Mouse (Mus musculus) 3134 (cell line): Measurements from ENCODE around the gene Fnbp1.

ENCODE experiments used
- DNase-seq: peaks from one replicate; pipeline ENCODE4 v3.0.0-alpha.2; 2011; ENCODE audit warnings: low spot score; ENCODE audit not compliant: insufficient read length; ENCODE audit errors: extremely low read depth

Fnbp1 gene

DNA sequence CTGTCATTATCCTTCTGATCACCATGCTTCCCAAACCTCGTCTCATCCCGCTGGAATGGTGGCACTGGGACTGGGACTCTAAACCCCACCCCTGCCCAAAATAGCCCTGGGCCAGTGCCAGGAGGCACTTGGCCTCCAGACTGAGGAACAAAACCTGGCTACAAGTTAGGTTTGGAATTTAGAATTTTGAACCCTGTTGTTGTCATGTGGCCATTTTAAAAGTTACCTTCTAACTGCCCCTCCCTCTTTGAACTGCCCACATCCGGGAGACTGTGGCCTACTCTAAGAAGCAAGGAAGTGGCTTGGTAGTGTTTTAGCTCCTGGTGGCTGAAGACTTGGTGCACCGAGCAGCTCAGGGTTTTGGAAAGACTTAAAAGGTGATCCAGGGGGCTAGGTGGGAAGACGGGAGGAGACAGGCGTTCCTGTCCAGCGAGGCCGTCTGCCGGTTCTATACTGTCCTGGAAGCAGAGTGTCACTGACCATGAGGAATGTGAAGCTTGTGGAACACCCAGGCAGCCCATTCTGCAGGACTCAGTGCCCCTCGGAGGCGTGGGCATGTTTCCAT is 146.3 kb downstream of the Fnbp1 start:
- peak; percentile 70 for DNase-seq

DNA sequence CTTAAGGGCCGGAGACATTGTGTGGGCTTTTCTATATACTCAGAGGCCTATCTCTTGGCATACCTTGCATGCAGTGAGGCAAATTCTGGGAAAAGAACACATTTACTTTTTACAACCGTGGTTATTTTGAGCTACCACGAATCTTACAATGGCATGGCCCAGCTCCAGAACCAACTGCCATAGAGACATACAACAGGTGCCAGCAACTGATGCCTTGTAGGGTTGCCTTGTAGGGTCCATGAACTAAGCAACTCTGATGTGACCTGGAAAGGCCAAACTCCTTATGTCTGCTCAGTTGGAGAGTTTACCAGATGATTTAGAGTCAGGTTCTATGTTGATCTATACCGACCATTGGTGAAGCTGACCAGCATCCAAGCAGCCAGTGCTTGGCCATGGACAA is 147.0 kb downstream of the Fnbp1 start:
- no peak for DNase-seq

GRCm38 (mm10) chr2:30990221-30990620 is 151.6 kb downstream of the Fnbp1 start:
- DNase-seq = no peak

DNA sequence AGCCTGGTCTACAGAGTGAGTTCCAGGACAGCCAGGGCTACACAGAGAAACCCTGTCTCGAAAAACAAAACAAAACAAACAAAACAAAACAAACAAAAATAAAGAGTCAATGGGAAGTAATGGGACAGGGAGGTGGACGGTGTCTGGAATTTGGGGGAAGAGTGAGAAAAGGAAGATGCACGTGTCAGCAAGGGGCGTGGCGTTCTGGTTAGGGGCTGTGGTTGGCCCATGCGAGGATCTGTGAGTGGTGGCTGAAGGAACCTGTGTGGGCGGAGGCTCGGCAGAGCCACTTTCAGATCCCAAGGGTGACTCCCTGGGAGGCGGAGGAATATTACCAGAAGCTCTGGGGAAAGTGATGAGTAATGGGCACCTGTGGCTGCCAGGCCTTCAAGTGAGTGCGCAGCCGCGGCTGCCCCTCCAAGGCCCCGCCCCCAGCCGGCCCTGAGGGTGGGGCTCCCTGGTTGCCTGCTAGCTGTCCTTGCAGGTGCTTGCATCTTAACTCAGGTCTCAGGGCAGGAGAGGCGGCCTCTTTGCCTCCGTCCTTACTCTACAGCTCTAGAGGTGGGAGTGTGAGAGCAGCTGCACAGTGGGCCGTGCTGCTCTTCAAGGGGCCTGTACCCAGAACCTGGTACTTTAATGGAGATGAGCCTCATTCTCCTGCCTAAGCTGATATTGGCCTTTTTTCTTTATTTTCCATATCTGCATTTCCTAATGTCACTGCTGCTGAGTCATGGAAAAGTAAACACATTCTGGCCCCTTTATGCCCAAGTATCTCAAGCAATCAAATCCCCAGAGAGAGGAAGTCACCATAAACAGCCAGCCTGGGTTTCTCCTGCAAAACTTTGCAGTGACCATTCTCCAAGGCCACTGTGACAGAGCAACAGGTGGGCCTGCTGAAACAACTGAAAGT is 156.4 kb downstream of the Fnbp1 start:
- DNase-seq = peak; percentile 95

DNA sequence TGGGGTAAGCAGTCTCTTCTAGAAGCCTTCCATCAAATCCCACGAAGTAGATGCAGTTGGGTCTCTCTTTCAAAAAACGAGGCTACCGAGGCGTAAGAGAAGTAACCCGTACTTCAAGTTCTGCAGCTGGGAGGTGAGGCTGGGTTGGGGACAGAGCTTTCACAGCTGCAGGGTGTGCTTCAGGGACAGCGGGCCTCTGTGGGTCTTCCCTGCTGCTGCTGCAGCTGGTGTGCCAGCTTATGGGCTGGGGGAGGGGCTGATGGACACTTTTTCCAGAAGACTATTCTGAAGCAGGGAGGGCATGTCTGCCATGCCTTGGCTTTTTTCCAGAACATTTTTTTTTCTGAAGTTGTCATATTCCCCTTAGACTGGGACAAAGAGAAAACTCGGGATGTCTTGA is 158.8 kb downstream of the Fnbp1 start:
- peak; percentile 25 for DNase-seq

- DNase-seq = peak; percentile 100
Measured at GRCm38 (mm10) chr2:30981790-30982513, 159.9 kb downstream of the Fnbp1 start, which contains the start of the genes BC005624 and Usp20. Gene BC005624, minus strand, starts transcription at chr2:30982201. Gene Usp20, plus strand, starts transcription at chr2:30982279.
